Mouse (Mus musculus) heart, postnatal 0 days (tissue): ENCODE measurements around the gene Nedd4. TPM values are rescaled to one million over a fixed set of nuclear protein-coding genes. Genes with fewer than 3 reads are reported as not detected.

Experiments used
- ATAC-seq: fragments of 200-750 bp; cut with Nextera tagmentation; 2 replicates; pipeline ENCODE4 v1.8.0; 2017; ENCODE audit warnings: low read depth, moderate number of reproducible peaks, moderate library complexity; ENCODE audit not compliant: insufficient read depth
- DNase-seq: peaks from one replicate; pipeline ENCODE4 v3.0.0-alpha.2; 2016; ENCODE audit warnings: low spot score
- H3K27ac ChIP-seq: fragments of 300-500 bp; sonication (generic); 2 replicates; pipeline ENCODE4 v1.5.1; 2014; ENCODE audit warnings: low read depth, mild to moderate bottlenecking
- H3K27me3 ChIP-seq: fragments of 300-500 bp; sonication (generic); 2 replicates; pipeline ENCODE4 v1.6.1; 2014; ENCODE audit warnings: low read length, mixed read lengths; ENCODE audit not compliant: control insufficient read depth, insufficient read depth
- H3K36me3 ChIP-seq: fragments of 300-500 bp; sonication (generic); replicated peaks from 2 replicates; pipeline ENCODE4 v1.6.1; 2014; ENCODE audit warnings: low read length, mixed read lengths; ENCODE audit not compliant: control insufficient read depth, insufficient read depth
- H3K4me1 ChIP-seq: fragments of 300-500 bp; sonication (generic); 2 replicates; pipeline ENCODE4 v1.6.1; 2014; ENCODE audit warnings: antibody characterized with exemption; ENCODE audit not compliant: control insufficient read depth, insufficient read depth
- H3K4me2 ChIP-seq: fragments of 300-500 bp; sonication (generic); 2 replicates; pipeline ENCODE4 v1.6.1; 2014; ENCODE audit warnings: low read depth, mild to moderate bottlenecking, low read length, moderate library complexity
- H3K4me3 ChIP-seq: fragments of 300-500 bp; sonication (generic); 2 replicates; pipeline ENCODE4 v1.5.1; 2014; ENCODE audit warnings: low read depth, low read length
- H3K9ac ChIP-seq: fragments of 300-500 bp; sonication (generic); replicated peaks from 2 replicates; pipeline ENCODE4 v1.6.1; 2014; ENCODE audit warnings: low read depth, low read length, mixed read lengths
- H3K9me3 ChIP-seq: fragments of 300-500 bp; sonication (generic); replicated peaks from 2 replicates; pipeline ENCODE4 v1.6.1; 2016; ENCODE audit warnings: low read length; ENCODE audit not compliant: control insufficient read depth
- CTCF ChIP-seq: IDR thresholded peaks from 2 replicates; pipeline ENCODE4 v1.5.1; 2016; ENCODE audit warnings: antibody characterized with exemption, control low read depth, low read depth
- EP300 ChIP-seq: IDR thresholded peaks from 2 replicates; pipeline ENCODE4 v1.6.1; 2016; ENCODE audit warnings: antibody characterized with exemption, low read depth
- WGBS: fragments of 180-500 bp; shearing (Covaris S2); extraction: QIAGEN DNeasy Blood & Tissue Kit; methylation state at CpG from one replicate; pipeline ENCODE4 v1.1.7; 2014; 5-methylcytosine and 5-hydroxymethylcytosine counted together
- polyA plus RNA-seq: library from polyadenylated mRNA; unstranded; fragments of >200 nt; fragmentation: Nextera tagmentation; extraction: Ambion mirVana; gene quantifications from 2 replicates; pipeline ENCODE4 v1.2.1, GENCODE M21; 2015
- total RNA-seq: library from RNA; depleted of rRNA; stranded (reverse); fragments of >200 nt; gene quantifications from 2 replicates; pipeline ENCODE4 v1.2.3, GENCODE M21; 2014; ENCODE audit warnings: low replicate concordance; rRNA removed

The Nedd4 gene
- total and polyA plus RNA-seq, 2 experiments from 2014 or later, result 303 to 444 TPM

DNA sequence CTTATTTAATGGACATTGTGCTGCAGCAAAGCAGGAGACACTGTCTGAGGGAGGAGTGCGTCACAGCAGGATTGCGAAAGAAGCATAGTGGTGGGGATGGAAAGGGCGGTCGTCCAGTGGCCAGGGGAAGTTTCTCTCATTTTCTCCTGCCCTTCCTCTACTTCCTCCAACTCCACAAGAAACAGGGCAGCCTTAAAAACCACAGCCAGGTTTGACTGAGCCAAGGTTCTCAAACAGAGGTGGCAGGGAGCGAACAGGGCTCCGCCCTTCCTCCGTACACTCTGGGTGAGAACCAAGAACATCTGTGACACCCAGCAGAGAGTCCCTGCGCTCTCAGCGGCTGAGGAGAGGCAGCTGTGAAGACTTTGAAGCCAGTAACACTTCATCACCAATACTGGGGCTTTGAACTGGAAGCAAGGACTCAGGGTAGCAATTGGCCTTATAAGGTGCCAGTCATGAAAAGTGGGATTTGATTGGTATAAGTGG lies 135.0 kb downstream of the Nedd4 start:
- no peaks in the 10 kb centered on the region for H3K4me1 ChIP-seq
- ATAC-seq (peak; percentile 71), DNase-seq (peak; percentile 36)
- no peaks in the 10 kb centered on the region for H3K36me3 ChIP-seq
- H3K27ac ChIP-seq, result no peak overlapping the region
- H3K9me3 ChIP-seq, result no peaks in the 10 kb centered on the region; the same call in 1 of the 2 replicates
- H3K4me3 ChIP-seq, result no peak overlapping the region
- H3K27me3 ChIP-seq, result no peaks in the 10 kb centered on the region
- H3K4me2 ChIP-seq, result no peak overlapping the region
- TF ChIP-seq EP300, result no peak
- no peak for TF ChIP-seq CTCF
- H3K9ac ChIP-seq, result no peak overlapping the region
- 43% methylated on average over 9 of the region's 9 CpGs for WGBS

Other genes with a start within 250 kb of the Nedd4 start
- gene Mns1, start 224.3 kb upstream of the Nedd4 start, total RNA-seq, result 1.1 and 2.3 TPM in 2 replicates
- gene Mns1, start 224.3 kb upstream of the Nedd4 start, polyA plus RNA-seq, result 4.7 and 5.1 TPM in 2 replicates
- gene Tex9, start 170.1 kb upstream of the Nedd4 start, total RNA-seq, result 0.76 and 9.7 TPM in 2 replicates
- 6.3 and 8.4 TPM in 2 replicates for gene Tex9, start 170.1 kb upstream of the Nedd4 start, polyA plus RNA-seq
- gene Rfx7, start 130.1 kb upstream of the Nedd4 start, total RNA-seq, result 14.5 and 18.9 TPM in 2 replicates
- 2.6 and 3.1 TPM in 2 replicates for gene Rfx7, start 130.1 kb upstream of the Nedd4 start, polyA plus RNA-seq
- gene Prtg, start 144.5 kb downstream of the Nedd4 start, total RNA-seq, result 0.04 and 0.73 TPM in 2 replicates
- 0.15 and 0.31 TPM in 2 replicates for gene Prtg, start 144.5 kb downstream of the Nedd4 start, polyA plus RNA-seq